Mouse (Mus musculus) hindbrain, embryonic 14.5 days (tissue): ENCODE data around the gene Zfr2. TPM values are rescaled to one million over a fixed set of nuclear protein-coding genes. Genes with fewer than 3 reads are reported as not detected.

Experiments
- ATAC-seq: fragments of 200-750 bp; cut with Nextera tagmentation; 2 replicates; pipeline ENCODE4 v1.8.0; 2017; ENCODE audit warnings: moderate number of reproducible peaks, mild to moderate bottlenecking, moderate TSS enrichment, moderate library complexity; ENCODE audit not compliant: low FRiP score
- DNase-seq: peaks from one replicate; pipeline ENCODE4 v3.0.0-alpha.2; 2015; ENCODE audit warnings: low spot score
- H3K27ac ChIP-seq: fragments of 300-500 bp; sonication (generic); 2 replicates; pipeline ENCODE4 v1.5.1; 2014; ENCODE audit warnings: mild to moderate bottlenecking, moderate library complexity
- H3K27me3 ChIP-seq: fragments of 300-500 bp; sonication (generic); 2 replicates; pipeline ENCODE4 v1.6.1; 2014; ENCODE audit warnings: mild to moderate bottlenecking, low read length, mixed read lengths; ENCODE audit not compliant: control insufficient read depth, insufficient read depth
- H3K36me3 ChIP-seq: fragments of 300-500 bp; sonication (generic); replicated peaks from 2 replicates; pipeline ENCODE4 v1.6.1; 2014; ENCODE audit not compliant: control insufficient read depth, insufficient read depth
- H3K4me1 ChIP-seq: fragments of 300-500 bp; sonication (generic); replicated peaks from 2 replicates; pipeline ENCODE4 v1.6.1; 2014; ENCODE audit warnings: antibody characterized with exemption, low read length, mixed read lengths; ENCODE audit not compliant: control insufficient read depth, insufficient read depth
- H3K4me2 ChIP-seq: fragments of 300-500 bp; sonication (generic); replicated peaks from 2 replicates; pipeline ENCODE4 v1.6.1; 2014; ENCODE audit warnings: mild to moderate bottlenecking, moderate library complexity
- H3K4me3 ChIP-seq: fragments of 300-500 bp; sonication (generic); replicated peaks from 2 replicates; pipeline ENCODE4 v1.5.1; 2014; ENCODE audit warnings: mild to moderate bottlenecking, low read length
- H3K9ac ChIP-seq: fragments of 300-500 bp; sonication (generic); 2 replicates; pipeline ENCODE4 v1.6.1; 2014
- H3K9me3 ChIP-seq: fragments of 300-500 bp; sonication (generic); 2 replicates; pipeline ENCODE4 v1.6.1; 2016; ENCODE audit warnings: low read length; ENCODE audit not compliant: control insufficient read depth
- WGBS: fragments of 180-500 bp; shearing (Covaris S2); extraction: QIAGEN DNeasy Blood & Tissue Kit; methylation state at CpG from one replicate; pipeline ENCODE4 v1.1.7; 2014; 5-methylcytosine and 5-hydroxymethylcytosine counted together
- polyA plus RNA-seq: library from polyadenylated mRNA; unstranded; fragments of >200 nt; fragmentation: Nextera tagmentation; extraction: Ambion mirVana; gene quantifications from 2 replicates; pipeline ENCODE4 v1.2.1, GENCODE M21; 2014

Zfr2 gene
- polyA plus RNA-seq, 1 experiment from 2014 or later: 24.2 TPM

DNA sequence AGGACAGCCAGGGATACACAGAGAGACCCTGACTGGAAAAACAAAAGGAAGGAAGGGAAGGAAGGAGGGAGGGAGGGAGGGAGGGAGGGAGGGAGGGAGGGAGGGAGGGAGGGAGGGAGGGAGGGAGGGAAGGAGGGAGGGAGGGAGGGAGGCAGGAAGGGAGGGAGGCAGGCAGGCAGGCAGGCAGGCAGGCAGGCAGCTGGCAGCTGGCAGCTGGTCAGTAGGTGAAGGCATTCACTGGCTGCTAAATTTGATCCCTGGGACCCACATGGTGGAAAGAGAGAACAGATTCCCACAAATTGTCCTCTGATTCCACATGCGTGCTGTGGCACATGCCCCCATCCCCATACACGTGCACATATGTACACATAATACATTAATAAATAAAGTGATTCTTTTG is 5.7 kb downstream of the Zfr2 start:
- Histone ChIP-seq H3K9ac (no peak overlapping the region), H3K4me1 (peaks cover 5% of the 10 kb centered on the region; the same call in 1 of the 2 replicates), H3K36me3 (0 out of 2 replicates have a peak, but pooled peaks cover 9% of the 10 kb centered on the region), H3K4me3 (no peak overlapping the region), H3K27me3 (peaks cover 20% of the 10 kb centered on the region), H3K9me3 (no peaks in the 10 kb centered on the region), H3K4me2 (no peak overlapping the region), H3K27ac (no peak overlapping the region)
- no peak for DNase-seq
- ATAC-seq: no peak
- WGBS: 77% methylated on average over 2 of the region's 2 CpGs

DNA sequence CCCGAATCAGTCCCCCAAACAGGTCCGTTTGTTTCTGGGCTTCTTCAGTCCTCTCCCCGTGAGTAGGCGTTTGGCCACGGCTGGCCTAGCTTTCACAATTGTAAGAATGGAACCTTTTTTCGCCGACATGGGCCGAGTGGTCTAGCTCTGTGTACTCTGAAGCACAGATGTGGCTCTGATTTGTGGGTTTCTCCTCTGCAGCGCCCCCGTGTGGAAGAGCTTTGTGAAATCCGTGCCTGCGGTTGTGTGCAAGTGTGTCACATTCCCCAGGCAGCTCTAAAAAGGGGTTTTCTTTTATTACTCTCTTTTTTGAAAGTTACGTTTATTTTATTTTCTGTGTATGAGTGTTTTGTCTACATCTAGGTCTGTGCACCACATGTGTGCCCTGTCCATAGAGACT is 7.9 kb downstream of the Zfr2 start:
- Histone ChIP-seq H3K9me3 (no peaks in the 10 kb centered on the region), H3K4me1 (no peaks in the 10 kb centered on the region), H3K4me2 (no peak overlapping the region), H3K27ac (no peak overlapping the region), H3K36me3 (0 out of 2 replicates have a peak, but pooled peaks cover 9% of the 10 kb centered on the region), H3K4me3 (no peak overlapping the region), H3K27me3 (peaks cover 20% of the 10 kb centered on the region), H3K9ac (no peak overlapping the region)
- peak; percentile 72 for DNase-seq
- WGBS: 24% methylated on average over 13 of the region's 13 CpGs
- ATAC-seq: no peak

DNA sequence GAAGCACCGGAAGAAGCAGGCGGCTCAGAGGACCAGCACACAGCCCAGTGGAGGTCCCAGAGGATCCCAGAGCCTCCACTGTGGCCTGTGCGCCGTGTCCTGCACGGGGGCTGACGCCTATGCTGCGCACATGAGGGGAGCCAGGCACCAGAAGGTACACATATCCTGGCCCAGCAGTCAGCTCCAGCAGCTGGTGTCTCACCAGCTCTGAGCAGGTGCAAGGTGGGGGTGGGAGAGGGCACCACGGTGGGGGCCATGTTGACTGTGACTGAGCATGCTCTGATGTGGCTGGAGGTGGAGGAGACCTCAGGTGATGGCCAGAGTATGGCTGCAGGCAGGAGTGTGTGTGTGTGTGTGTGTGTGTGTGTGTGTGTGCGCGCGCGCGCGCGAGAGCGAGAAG is 9.1 kb downstream of the Zfr2 start:
- ATAC-seq (no peak), DNase-seq (no peak)
- Histone ChIP-seq H3K27ac (no peak overlapping the region), H3K9ac (no peak overlapping the region), H3K4me2 (no peak overlapping the region), H3K27me3 (peaks cover 20% of the 10 kb centered on the region), H3K36me3 (0 out of 2 replicates have a peak, but pooled peaks cover 9% of the 10 kb centered on the region), H3K4me1 (no peaks in the 10 kb centered on the region), H3K4me3 (no peak overlapping the region), H3K9me3 (no peaks in the 10 kb centered on the region)
- WGBS: 93% methylated on average over 16 of the region's 16 CpGs

DNA sequence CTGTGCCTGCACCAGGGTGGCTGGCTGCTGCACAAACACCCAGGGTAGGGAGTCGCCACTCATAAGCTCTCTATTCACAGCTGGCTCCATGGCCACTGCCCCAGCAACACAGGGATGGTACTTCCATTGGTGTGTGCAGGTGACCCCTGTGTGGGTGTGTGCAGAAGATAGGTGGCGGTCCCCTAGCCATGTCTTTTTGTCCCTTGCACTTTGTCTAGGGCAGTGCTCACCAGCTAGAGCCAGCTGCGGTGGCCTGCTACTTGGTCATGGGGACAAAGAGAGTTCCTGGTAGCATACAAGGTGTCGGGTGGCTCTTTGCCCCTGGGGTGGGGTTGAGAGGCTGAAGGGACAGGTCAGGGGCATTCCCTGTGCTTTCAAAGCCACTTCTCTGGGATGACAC is 11.2 kb downstream of the Zfr2 start:
- no peaks in the 10 kb centered on the region for H3K4me1 ChIP-seq
- no peak overlapping the region for H3K9ac ChIP-seq
- WGBS: 78% methylated on average over 4 of the region's 4 CpGs
- H3K4me2 ChIP-seq: no peak overlapping the region
- 0 out of 2 replicates have a peak, but pooled peaks cover 23% of the 10 kb centered on the region for H3K36me3 ChIP-seq
- H3K27me3 ChIP-seq: peaks cover 17% of the 10 kb centered on the region
- no peak overlapping the region for H3K27ac ChIP-seq
- no peak overlapping the region for H3K4me3 ChIP-seq
- no peak for DNase-seq
- ATAC-seq: no peak
- H3K9me3 ChIP-seq: no peaks in the 10 kb centered on the region

DNA sequence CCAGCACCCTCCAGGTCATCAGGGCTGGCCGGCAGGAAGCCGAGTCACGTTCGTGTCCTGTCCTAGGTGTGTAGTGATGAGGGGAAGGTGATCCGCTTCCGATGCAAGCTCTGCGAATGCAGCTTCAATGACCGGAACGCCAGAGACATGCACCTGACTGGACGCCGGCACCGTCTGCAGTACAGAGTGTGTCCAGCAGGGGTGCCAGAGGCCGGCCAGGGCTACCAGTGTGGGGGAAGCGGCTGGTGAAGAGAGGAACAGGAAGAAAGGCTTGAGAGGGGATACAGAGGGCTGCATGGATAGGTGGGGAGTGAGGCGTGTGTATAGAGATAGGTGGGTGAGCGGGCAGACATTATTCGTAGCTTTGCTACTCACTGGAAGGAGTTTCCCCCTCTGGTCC is 11.6 kb downstream of the Zfr2 start:
- 7% methylated on average over 17 of the region's 17 CpGs for WGBS
- H3K9ac ChIP-seq: no peak overlapping the region
- no peak overlapping the region for H3K4me3 ChIP-seq
- DNase-seq (peak; percentile 71), ATAC-seq (peak; percentile 49; the same call in 1 of the 2 replicates)
- no peak overlapping the region for H3K4me2 ChIP-seq
- H3K27ac ChIP-seq: no peak overlapping the region
- H3K9me3 ChIP-seq: no peaks in the 10 kb centered on the region
- H3K4me1 ChIP-seq: no peaks in the 10 kb centered on the region
- H3K36me3 ChIP-seq: peaks cover 23% of the 10 kb centered on the region; the same call in 1 of the 2 replicates
- H3K27me3 ChIP-seq: peaks cover 13% of the 10 kb centered on the region

DNA sequence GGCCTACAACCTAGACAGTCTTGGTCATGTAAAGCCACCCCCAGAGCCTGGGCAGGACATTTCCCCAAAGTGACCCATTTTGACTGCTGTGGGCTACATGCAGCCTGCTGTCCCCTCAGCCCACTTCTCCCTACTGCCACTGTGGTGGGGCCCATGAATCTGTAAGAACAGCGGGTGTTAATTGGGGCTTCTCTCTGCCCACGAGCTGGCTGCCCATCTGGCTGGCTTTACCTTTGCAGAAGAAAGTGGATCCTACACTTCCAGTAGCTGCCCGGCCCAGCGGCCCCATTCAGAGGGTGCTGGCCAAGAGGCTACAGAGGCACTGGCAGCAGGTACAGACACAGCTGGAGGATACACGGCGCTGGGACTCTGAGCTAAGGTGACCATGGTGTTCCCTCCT is 12.2 kb downstream of the Zfr2 start:
- H3K9ac ChIP-seq: no peak overlapping the region
- H3K27me3 ChIP-seq: peaks cover 7% of the 10 kb centered on the region
- no peak overlapping the region for H3K27ac ChIP-seq
- H3K4me1 ChIP-seq: no peaks in the 10 kb centered on the region
- ATAC-seq: no peak
- 93% methylated on average over 6 of the region's 6 CpGs for WGBS
- H3K4me3 ChIP-seq: no peak overlapping the region
- H3K36me3 ChIP-seq: peaks cover 23% of the 10 kb centered on the region; the same call in 1 of the 2 replicates
- no peak for DNase-seq
- no peaks in the 10 kb centered on the region for H3K9me3 ChIP-seq
- no peak overlapping the region for H3K4me2 ChIP-seq

DNA sequence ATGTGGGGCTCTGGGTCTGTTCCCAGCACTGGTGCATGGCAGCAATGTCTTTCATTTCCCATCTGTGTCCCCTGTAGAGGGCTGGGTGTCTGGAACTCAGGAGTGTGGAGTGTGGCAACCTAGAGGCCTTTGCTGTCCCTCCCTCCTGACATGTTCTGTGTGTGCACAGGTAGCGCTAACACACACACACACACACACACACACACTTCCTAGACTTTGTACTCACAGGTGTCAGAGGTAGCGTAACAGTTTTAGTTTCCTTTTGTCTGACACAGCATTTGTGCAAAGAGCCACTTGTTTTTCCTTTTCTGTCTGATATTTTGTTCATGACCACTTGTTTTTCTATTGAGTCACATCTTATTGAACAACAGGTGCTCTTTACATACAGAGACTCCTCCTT is 14.8 kb downstream of the Zfr2 start:
- H3K36me3 ChIP-seq: peaks cover 14% of the 10 kb centered on the region; the same call in 1 of the 2 replicates
- 0 out of 2 replicates have a peak, but pooled peaks cover 10% of the 10 kb centered on the region for H3K4me1 ChIP-seq
- ATAC-seq (no peak), DNase-seq (no peak)
- no peak overlapping the region for H3K4me2 ChIP-seq
- WGBS: 93% methylated on average over 2 of the region's 2 CpGs
- no peak overlapping the region for H3K4me3 ChIP-seq
- H3K9me3 ChIP-seq: no peaks in the 10 kb centered on the region
- peaks cover 19% of the 10 kb centered on the region for H3K27me3 ChIP-seq
- no peak overlapping the region for H3K9ac ChIP-seq
- no peak overlapping the region for H3K27ac ChIP-seq

DNA sequence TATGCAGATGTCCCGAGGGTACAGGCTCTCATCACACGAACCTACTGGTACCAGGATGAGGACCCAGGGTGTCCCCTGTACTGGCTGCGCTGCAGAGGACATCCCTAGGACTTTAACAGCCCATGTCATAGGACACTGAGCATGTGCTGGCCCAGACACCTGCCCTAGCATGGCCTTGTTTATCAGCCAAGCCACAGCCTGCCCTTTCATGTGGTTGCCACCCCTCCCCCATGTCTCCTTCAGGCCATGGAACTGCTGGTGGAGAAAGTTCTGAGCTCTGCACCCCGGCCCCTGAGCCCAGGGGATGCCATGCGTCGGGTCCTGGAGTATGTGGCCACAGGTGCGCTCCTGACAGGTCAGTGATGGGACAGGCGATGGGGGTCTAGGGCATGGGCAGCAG is 16.5 kb downstream of the Zfr2 start:
- Histone ChIP-seq H3K9me3 (no peaks in the 10 kb centered on the region), H3K9ac (no peak overlapping the region), H3K4me3 (no peak overlapping the region), H3K4me2 (no peak overlapping the region), H3K27ac (no peak overlapping the region), H3K4me1 (0 out of 2 replicates have a peak, but pooled peaks cover 15% of the 10 kb centered on the region), H3K27me3 (peaks cover 22% of the 10 kb centered on the region), H3K36me3 (peaks cover 14% of the 10 kb centered on the region; the same call in 1 of the 2 replicates)
- DNase-seq (no peak), ATAC-seq (no peak)
- WGBS: 88% methylated on average over 8 of the region's 8 CpGs

DNA sequence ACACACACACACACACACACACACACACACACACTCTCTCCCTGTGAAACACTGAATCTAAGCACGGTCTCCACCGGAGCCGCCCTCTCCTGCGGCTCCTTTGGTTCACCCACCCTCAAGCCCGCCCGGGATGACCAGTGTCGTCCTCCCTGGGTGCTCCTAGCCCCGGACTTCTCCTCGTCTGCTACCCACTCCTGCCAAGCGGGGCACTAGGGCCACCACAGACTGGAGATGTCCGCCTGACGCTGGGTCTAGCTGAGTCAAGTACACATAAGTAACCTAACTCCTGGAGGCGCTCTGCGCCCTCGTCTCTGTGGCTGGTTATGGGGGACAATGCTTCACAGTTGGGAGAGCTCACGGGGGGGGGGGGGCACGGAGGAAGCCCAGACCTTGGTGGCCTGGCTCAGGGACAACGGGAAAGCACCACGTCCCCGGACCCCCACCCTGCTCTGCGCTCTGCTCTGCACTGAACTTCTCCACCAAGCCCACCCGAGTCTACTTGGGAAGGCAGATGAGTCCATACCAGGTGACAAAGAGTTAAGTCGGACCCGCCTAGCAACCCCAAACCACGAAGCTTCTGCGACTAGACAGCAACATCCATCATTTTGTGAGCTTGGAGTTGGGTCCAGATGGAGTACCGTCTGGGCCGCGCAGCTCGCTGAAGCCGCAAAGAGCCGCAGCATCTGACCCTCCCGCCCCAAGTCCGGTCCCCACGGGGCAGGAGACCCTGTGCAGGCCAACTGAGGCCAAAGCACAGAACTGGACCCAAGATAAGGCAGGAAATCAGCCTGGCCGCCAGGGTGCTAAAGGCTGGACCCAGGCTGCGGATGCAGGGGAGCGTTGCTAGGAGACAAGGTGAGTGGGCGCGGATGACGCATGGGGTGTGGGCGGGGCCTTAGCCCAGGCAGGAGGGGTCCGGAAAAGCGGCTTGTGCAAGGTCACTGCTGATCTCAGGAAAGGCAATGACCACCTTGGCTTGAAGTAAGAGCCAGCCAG is 19.8 kb downstream of the Zfr2 start, which contains the start of gene Matk:
TSS of gene Matk (plus strand) at position 512 of the 996 bp plus-strand sequence.
- peaks cover 19% of the 10 kb centered on the region; the same call in 1 of the 2 replicates for H3K4me1 ChIP-seq
- peaks cover 39% of the 10 kb centered on the region for H3K27me3 ChIP-seq
- peak within 1 kb of the TSS; percentile 67 for H3K4me2 ChIP-seq
- peak within 1 kb of the TSS; percentile 71 for H3K27ac ChIP-seq
- whole genome bisulfite sequencing: 10% methylated on average over 43 of the region's 44 CpGs
- ATAC-seq: peak; percentile 75
- no peaks in the 10 kb centered on the region for H3K9me3 ChIP-seq
- peak within 1 kb of the TSS; percentile 54 for H3K9ac ChIP-seq
- H3K4me3 ChIP-seq: peak within 1 kb of the TSS; percentile 28
- peak; percentile 78 for DNase-seq
- peaks cover 7% of the 10 kb centered on the region; the same call in 1 of the 2 replicates for H3K36me3 ChIP-seq
